Mouse (Mus musculus) neural tube, embryonic 14.5 days (tissue): ENCODE data around the gene Itga5. TPM values are rescaled to one million over a fixed set of nuclear protein-coding genes. Genes with fewer than 3 reads are reported as not detected.

Experiments used
- ATAC-seq: fragments of 200-750 bp; cut with Nextera tagmentation; 2 replicates; pipeline ENCODE4 v1.8.0; 2017; ENCODE audit warnings: low read depth, mild to moderate bottlenecking, moderate TSS enrichment, moderate library complexity
- H3K27ac ChIP-seq: fragments of 300-500 bp; sonication (generic); 2 replicates; pipeline ENCODE4 v1.5.1; 2014; ENCODE audit warnings: low read depth, mild to moderate bottlenecking, control low read depth, low read length, moderate library complexity, mixed read lengths
- H3K27me3 ChIP-seq: fragments of 300-500 bp; sonication (generic); 2 replicates; pipeline ENCODE4 v1.6.1; 2014; ENCODE audit warnings: low read length; ENCODE audit not compliant: control insufficient read depth, insufficient read depth
- H3K36me3 ChIP-seq: fragments of 300-500 bp; sonication (generic); 2 replicates; pipeline ENCODE4 v1.6.1; 2014; ENCODE audit warnings: low read length, mixed read lengths; ENCODE audit not compliant: control insufficient read depth, insufficient read depth
- H3K4me1 ChIP-seq: fragments of 300-500 bp; sonication (generic); 2 replicates; pipeline ENCODE4 v1.6.1; 2014; ENCODE audit warnings: low read length; ENCODE audit not compliant: control insufficient read depth, insufficient read depth
- H3K4me2 ChIP-seq: fragments of 300-500 bp; sonication (generic); 2 replicates; pipeline ENCODE4 v1.6.1; 2014; ENCODE audit warnings: mild to moderate bottlenecking, low read depth, low read length, control low read depth
- H3K4me3 ChIP-seq: fragments of 300-500 bp; sonication (generic); 2 replicates; pipeline ENCODE4 v1.5.1; 2014; ENCODE audit warnings: low read depth, low read length, control low read depth, mixed read lengths
- H3K9ac ChIP-seq: fragments of 300-500 bp; sonication (generic); replicated peaks from 2 replicates; pipeline ENCODE4 v1.6.1; 2014; ENCODE audit warnings: low read depth, mild to moderate bottlenecking, control low read depth, low read length, mixed read lengths
- H3K9me3 ChIP-seq: fragments of 300-500 bp; sonication (generic); 2 replicates; pipeline ENCODE4 v1.6.1; 2016; ENCODE audit warnings: low read length; ENCODE audit not compliant: control insufficient read depth
- WGBS: fragments of 180-500 bp; shearing (Covaris S2); extraction: QIAGEN DNeasy Blood & Tissue Kit; methylation state at CpG from one replicate; pipeline ENCODE4 v1.1.7; 2014; 5-methylcytosine and 5-hydroxymethylcytosine counted together
- polyA plus RNA-seq: library from polyadenylated mRNA; unstranded; fragments of >200 nt; fragmentation: Nextera tagmentation; extraction: Ambion mirVana; gene quantifications from 2 replicates; pipeline ENCODE4 v1.2.1, GENCODE M21; 2014

The Itga5 gene
- polyA plus RNA-seq, 1 experiment from 2014 or later = 3.8 TPM

GRCm38 (mm10) chr15:103368179-103368940 lies 1.8 kb upstream of the Itga5 start:
- Histone ChIP-seq H3K4me2 (no peak overlapping the region), H3K27me3 (peaks cover 2% of the 10 kb centered on the region; the same call in 1 of the 2 replicates), H3K36me3 (no peaks in the 10 kb centered on the region), H3K9me3 (no peaks in the 10 kb centered on the region), H3K4me3 (no peak overlapping the region), H3K4me1 (peaks cover 12% of the 10 kb centered on the region), H3K27ac (no peak overlapping the region), H3K9ac (no peak overlapping the region)
- WGBS = 92% methylated on average over 4 of the region's 4 CpGs
- ATAC-seq = no peak

- Histone ChIP-seq H3K9ac (peak overlapping the region; percentile 55), H3K4me3 (peak overlapping the region; percentile 42), H3K27me3 (peaks cover 2% of the 10 kb centered on the region; the same call in 1 of the 2 replicates), H3K4me1 (peaks cover 12% of the 10 kb centered on the region), H3K4me2 (peak overlapping the region; percentile 89), H3K9me3 (no peaks in the 10 kb centered on the region), H3K36me3 (no peaks in the 10 kb centered on the region), H3K27ac (peak overlapping the region; percentile 7; the same call in 1 of the 2 replicates)
- peak; percentile 57; the same call in 1 of the 2 replicates for ATAC-seq
- under 1% methylated on average over 50 of the region's 51 CpGs for WGBS
These were observed 840 bp downstream of the Itga5 start for GRCm38 (mm10) chr15:103365471-103366375.

DNA sequence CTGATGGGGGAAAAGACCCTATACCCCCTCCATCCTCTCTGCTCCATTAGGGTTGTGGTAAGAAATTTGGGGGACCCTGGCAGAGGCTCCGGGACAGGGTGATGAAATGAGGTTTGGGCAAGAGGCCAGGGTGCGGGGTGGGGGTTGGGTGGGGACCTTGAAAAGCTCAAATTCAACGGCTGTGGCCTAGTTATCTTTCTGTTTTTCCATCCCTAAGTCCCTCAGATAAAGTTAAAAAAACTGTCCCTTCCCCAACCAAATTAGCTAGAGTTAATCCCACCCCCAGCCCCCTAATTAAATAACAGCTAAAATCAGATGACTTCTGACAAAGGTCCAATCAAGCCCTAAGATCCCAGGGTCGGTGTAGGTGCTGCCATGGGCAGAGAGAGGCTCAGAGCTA lies 1.8 kb downstream of the Itga5 start:
- peaks cover 12% of the 10 kb centered on the region for H3K4me1 ChIP-seq
- WGBS = 65% methylated on average over 4 of the region's 4 CpGs
- peaks cover 2% of the 10 kb centered on the region; the same call in 1 of the 2 replicates for H3K27me3 ChIP-seq
- H3K4me3 ChIP-seq = no peak overlapping the region
- no peak for ATAC-seq
- no peak overlapping the region for H3K9ac ChIP-seq
- H3K4me2 ChIP-seq = peak overlapping the region; percentile 89; the same call in 1 of the 2 replicates
- H3K27ac ChIP-seq = no peak overlapping the region
- H3K36me3 ChIP-seq = no peaks in the 10 kb centered on the region
- no peaks in the 10 kb centered on the region for H3K9me3 ChIP-seq

DNA sequence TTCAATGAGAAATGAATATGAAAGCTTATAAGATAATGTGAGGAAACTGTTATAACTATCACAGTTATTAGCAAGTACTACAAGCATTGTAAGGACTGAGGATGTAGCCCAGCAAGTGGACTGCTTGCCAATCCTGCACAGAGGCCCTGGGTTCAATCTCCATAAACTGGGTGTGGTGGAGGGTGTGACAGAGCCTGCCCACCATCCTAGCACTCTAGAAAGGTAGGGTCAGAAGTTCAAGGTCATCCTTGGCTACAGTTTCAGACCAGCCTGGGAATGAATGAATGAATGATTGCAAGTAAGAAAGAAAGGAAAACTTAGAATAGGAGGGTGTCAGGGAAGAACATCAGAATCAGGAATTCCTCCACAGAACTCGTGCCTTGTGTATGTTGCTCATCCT lies 2.8 kb downstream of the Itga5 start:
- Histone ChIP-seq H3K27ac (no peak overlapping the region), H3K4me2 (no peak overlapping the region), H3K27me3 (peaks cover 2% of the 10 kb centered on the region; the same call in 1 of the 2 replicates), H3K4me1 (peaks cover 12% of the 10 kb centered on the region), H3K36me3 (no peaks in the 10 kb centered on the region), H3K9ac (no peak overlapping the region), H3K4me3 (no peak overlapping the region), H3K9me3 (no peaks in the 10 kb centered on the region)
- ATAC-seq = no peak
- 64% methylated on average over 1 of the region's 1 CpGs for WGBS

- H3K9me3 ChIP-seq = no peaks in the 10 kb centered on the region
- 98% methylated on average over 3 of the region's 3 CpGs for WGBS
- H3K9ac ChIP-seq = no peak overlapping the region
- H3K36me3 ChIP-seq = no peaks in the 10 kb centered on the region
- H3K4me3 ChIP-seq = no peak overlapping the region
- no peak overlapping the region for H3K27ac ChIP-seq
- H3K4me2 ChIP-seq = no peak overlapping the region
- peaks cover 2% of the 10 kb centered on the region; the same call in 1 of the 2 replicates for H3K27me3 ChIP-seq
- H3K4me1 ChIP-seq = peaks cover 12% of the 10 kb centered on the region
- no peak for ATAC-seq
These were observed 3.6 kb downstream of the Itga5 start for GRCm38 (mm10) chr15:103362950-103363349.

DNA sequence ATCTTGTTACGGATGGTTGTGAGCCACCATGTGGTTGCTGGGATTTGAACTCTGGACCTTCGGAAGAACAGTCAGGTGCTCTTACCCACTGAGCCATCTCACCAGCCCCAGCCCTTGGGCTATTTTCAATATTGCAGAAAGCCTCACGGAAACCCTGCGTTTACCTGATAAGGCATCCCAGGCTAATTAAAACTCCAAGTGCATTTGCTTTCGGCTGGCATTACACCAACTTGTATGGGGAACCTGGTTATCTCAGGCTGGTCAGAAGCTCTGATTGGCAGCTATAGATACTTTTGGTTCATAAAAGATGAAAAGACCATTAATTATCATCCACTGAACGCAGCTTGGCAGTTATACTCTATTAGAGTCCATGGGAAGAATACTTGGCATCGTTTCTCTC lies 4.2 kb downstream of the Itga5 start:
- no peak overlapping the region for H3K4me3 ChIP-seq
- WGBS = 89% methylated on average over 6 of the region's 7 CpGs
- H3K4me1 ChIP-seq = peaks cover 12% of the 10 kb centered on the region
- H3K9me3 ChIP-seq = no peaks in the 10 kb centered on the region
- peaks cover 2% of the 10 kb centered on the region; the same call in 1 of the 2 replicates for H3K27me3 ChIP-seq
- no peak overlapping the region for H3K4me2 ChIP-seq
- no peak for ATAC-seq
- H3K36me3 ChIP-seq = no peaks in the 10 kb centered on the region
- H3K9ac ChIP-seq = no peak overlapping the region
- no peak overlapping the region for H3K27ac ChIP-seq

- Histone ChIP-seq H3K9me3 (no peaks in the 10 kb centered on the region), H3K9ac (no peak overlapping the region), H3K4me1 (peaks cover 7% of the 10 kb centered on the region; the same call in 1 of the 2 replicates), H3K27ac (no peak overlapping the region), H3K27me3 (0 out of 2 replicates have a peak, but pooled peaks cover 2% of the 10 kb centered on the region), H3K36me3 (no peaks in the 10 kb centered on the region), H3K4me2 (no peak overlapping the region), H3K4me3 (no peak overlapping the region)
- ATAC-seq = no peak
- 79% methylated on average over 1 of the region's 1 CpGs for WGBS
These were observed 5.3 kb downstream of the Itga5 start for GRCm38 (mm10) chr15:103361269-103361668.

DNA sequence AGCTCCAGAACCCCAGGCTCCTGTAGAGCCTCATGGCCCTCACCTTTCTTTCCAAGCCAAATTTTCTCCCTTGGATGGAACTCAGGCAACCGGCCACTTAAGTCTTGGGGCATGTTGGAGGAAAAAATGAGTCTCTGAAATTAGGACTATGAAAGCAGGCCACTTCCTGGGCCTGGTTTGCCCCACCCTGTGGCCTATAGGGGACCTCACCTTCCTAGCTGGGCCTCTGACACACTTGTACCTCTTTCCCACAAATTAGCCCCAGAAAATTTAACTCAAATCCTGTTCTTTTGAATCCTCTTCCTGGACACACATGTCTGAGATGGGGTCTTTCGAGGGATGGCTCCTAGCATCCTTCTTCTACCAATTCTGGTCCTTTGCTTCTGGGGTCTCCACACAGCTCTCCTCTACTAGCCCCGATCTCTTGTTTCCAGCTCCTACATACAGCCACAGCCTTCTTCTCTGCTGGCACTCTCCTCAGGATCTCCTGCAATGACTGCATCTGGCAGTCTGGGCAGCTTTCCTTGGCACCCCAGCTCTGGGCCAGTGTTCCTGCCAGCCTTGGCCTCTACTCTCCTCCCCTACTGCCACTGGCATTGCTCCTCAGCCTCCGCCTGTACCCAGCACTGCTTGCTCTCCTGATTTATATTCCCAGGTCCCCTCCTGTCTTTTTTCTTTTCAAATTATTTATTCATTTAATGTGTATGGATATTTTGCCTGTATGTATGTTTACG lies 6.5 kb downstream of the Itga5 start:
- no peak for ATAC-seq
- Histone ChIP-seq H3K4me3 (no peak overlapping the region), H3K4me2 (no peak overlapping the region), H3K9ac (no peak overlapping the region), H3K4me1 (no peaks in the 10 kb centered on the region), H3K9me3 (no peaks in the 10 kb centered on the region), H3K27me3 (no peaks in the 10 kb centered on the region), H3K36me3 (no peaks in the 10 kb centered on the region), H3K27ac (no peak overlapping the region)
- WGBS = 95% methylated on average over 5 of the region's 5 CpGs
